Mouse (Mus musculus) heart, embryonic 15.5 days (tissue): ENCODE data around the gene Ccdc167. TPM values are rescaled to one million over a fixed set of nuclear protein-coding genes. Genes with fewer than 3 reads are reported as not detected.

Experiments
- ATAC-seq: fragments of 200-750 bp; cut with Nextera tagmentation; replicated peaks from 2 replicates; pipeline ENCODE4 v1.8.0; 2017; ENCODE audit warnings: low read depth, moderate TSS enrichment; ENCODE audit not compliant: insufficient number of reproducible peaks, insufficient read depth, low FRiP score
- H3K27ac ChIP-seq: fragments of 300-500 bp; sonication (generic); 2 replicates; pipeline ENCODE4 v1.5.1; 2015; ENCODE audit warnings: mild to moderate bottlenecking, inconsistent platforms
- H3K27me3 ChIP-seq: fragments of 300-500 bp; sonication (generic); 2 replicates; pipeline ENCODE4 v1.6.1; 2015; ENCODE audit warnings: inconsistent platforms
- H3K36me3 ChIP-seq: fragments of 300-500 bp; sonication (generic); 2 replicates; pipeline ENCODE4 v1.6.1; 2015; ENCODE audit warnings: mild to moderate bottlenecking, inconsistent platforms
- H3K4me1 ChIP-seq: fragments of 300-500 bp; sonication (generic); replicated peaks from 2 replicates; pipeline ENCODE4 v1.6.1; 2015; ENCODE audit warnings: inconsistent platforms
- H3K4me2 ChIP-seq: fragments of 300-500 bp; sonication (generic); 2 replicates; pipeline ENCODE4 v1.6.1; 2015; ENCODE audit warnings: inconsistent platforms, mild to moderate bottlenecking, moderate library complexity
- H3K4me3 ChIP-seq: fragments of 300-500 bp; sonication (generic); 2 replicates; pipeline ENCODE4 v1.5.1; 2015; ENCODE audit warnings: mild to moderate bottlenecking, inconsistent platforms
- H3K9ac ChIP-seq: fragments of 300-500 bp; sonication (generic); 2 replicates; pipeline ENCODE4 v1.6.1; 2015; ENCODE audit warnings: mild to moderate bottlenecking, inconsistent platforms
- H3K9me3 ChIP-seq: fragments of 300-500 bp; sonication (generic); replicated peaks from 2 replicates; pipeline ENCODE4 v1.6.1; 2016; ENCODE audit warnings: inconsistent platforms
- WGBS: fragments of 180-500 bp; shearing (Covaris S2); methylation state at CpG from one replicate; pipeline ENCODE4 v1.1.7; 2015; ENCODE audit warnings: mixed read lengths; 5-methylcytosine and 5-hydroxymethylcytosine counted together
- polyA plus RNA-seq: library from polyadenylated mRNA; unstranded; fragments of >200 nt; fragmentation: Nextera tagmentation; extraction: Ambion mirVana; gene quantifications from 2 replicates; pipeline ENCODE4 v1.2.1, GENCODE M21; 2015

Ccdc167 gene
- polyA plus RNA-seq, 1 experiment from 2014 or later: 12.5 TPM

DNA sequence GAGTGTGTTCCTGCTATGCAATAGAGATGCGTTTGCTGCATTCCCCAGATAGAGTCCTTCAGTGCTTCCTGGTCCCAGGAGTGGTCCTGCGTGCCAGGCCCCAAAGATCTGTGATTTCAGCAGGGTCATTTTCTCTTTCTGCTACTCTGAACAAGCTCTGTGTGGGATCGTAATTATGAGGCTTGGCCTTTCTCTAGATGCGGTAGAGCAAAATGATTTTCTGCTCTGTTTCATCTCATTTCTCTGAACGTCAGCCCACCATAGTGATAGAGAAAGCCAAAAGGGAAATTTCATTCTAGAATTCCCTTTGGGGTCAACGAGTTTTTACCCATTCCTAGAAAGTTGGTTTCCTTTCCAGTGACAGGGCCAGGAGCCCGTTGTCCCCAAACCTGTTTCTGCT lies 34.6 kb downstream of the Ccdc167 start:
- 87% methylated on average over 7 of the region's 7 CpGs for WGBS

DNA sequence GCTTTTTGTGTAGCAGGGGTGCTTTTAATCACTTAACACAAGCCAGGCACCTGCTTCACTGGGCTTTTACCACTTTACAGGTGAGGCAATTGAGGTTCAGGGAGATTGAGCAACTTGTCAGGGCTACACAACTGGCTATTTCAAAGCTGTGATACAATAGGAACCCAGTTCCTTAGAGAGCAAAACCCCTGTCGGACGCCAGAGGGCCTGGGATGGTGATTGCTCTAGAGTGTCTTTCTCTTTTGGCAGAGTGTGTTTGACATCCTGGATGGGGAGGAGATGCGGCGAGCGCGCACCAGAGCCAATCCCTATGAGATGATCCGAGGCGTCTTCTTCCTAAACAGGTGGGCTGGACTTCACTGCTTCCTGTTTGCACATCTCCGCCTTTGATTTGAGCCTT lies 35.2 kb downstream of the Ccdc167 start:
- no peak overlapping the region for H3K27ac ChIP-seq
- no peaks in the 10 kb centered on the region for H3K27me3 ChIP-seq
- no peaks in the 10 kb centered on the region for H3K9me3 ChIP-seq
- no peak overlapping the region for H3K9ac ChIP-seq
- no peaks in the 10 kb centered on the region; the same call in 1 of the 2 replicates for H3K4me1 ChIP-seq
- H3K4me3 ChIP-seq: no peak overlapping the region
- no peak for ATAC-seq
- 90% methylated on average over 9 of the region's 9 CpGs for WGBS
- H3K36me3 ChIP-seq: peaks cover 71% of the 10 kb centered on the region
- H3K4me2 ChIP-seq: no peak overlapping the region

More for the DNA sequence above, 34.6 kb downstream of the Ccdc167 start:
- Histone ChIP-seq H3K9ac (no peak overlapping the region), H3K4me3 (no peak overlapping the region), H3K4me1 (peaks cover 5% of the 10 kb centered on the region), H3K9me3 (no peaks in the 10 kb centered on the region), H3K27ac (no peak overlapping the region), H3K27me3 (no peaks in the 10 kb centered on the region), H3K4me2 (no peak overlapping the region), H3K36me3 (peaks cover 71% of the 10 kb centered on the region)
- ATAC-seq: no peak

DNA sequence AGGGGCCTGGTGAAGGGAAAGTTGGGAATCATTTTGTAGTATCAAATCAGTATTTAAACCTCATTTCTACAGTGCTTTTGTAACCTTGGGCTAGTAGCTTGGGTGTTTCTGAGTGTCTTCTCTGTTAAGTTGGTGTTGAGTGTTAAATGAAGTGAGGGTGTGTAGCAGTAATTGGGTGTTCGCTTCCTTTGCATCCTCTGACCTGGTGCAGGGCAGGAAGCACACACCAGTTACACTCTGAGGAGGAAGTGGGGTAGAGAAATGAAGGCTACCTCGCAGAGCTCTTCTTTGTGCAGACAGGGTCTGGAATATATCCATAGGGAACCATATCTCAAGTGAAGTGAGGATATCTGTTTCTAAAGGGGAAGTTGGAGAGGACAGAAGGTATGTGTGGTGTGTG lies 35.9 kb downstream of the Ccdc167 start:
- H3K4me1 ChIP-seq: no peaks in the 10 kb centered on the region; the same call in 1 of the 2 replicates
- 52% methylated on average over 2 of the region's 2 CpGs for WGBS
- H3K36me3 ChIP-seq: peaks cover 73% of the 10 kb centered on the region
- H3K4me2 ChIP-seq: no peak overlapping the region
- H3K9me3 ChIP-seq: no peaks in the 10 kb centered on the region
- H3K4me3 ChIP-seq: no peak overlapping the region
- H3K9ac ChIP-seq: no peak overlapping the region
- no peak for ATAC-seq
- H3K27ac ChIP-seq: no peak overlapping the region
- H3K27me3 ChIP-seq: no peaks in the 10 kb centered on the region

DNA sequence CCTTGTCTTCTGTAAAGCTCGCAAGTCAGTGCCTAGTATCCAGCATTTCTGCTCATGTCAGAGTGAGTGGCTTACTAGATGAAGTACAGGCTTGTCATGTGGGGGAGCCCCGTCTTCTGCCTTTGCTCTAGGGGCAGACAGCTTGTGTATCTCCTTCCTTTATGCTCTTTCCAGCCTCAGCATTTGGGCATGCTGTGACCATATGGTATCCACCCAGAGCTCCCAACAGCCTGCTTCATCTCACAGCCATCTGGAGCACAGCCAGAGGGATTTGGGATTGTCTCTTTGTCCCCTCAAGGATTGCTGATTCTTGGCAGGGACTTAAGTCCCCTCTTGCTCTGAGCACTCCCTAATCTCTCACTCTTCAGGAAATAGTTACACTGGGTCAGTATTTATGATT lies 36.7 kb downstream of the Ccdc167 start:
- Histone ChIP-seq H3K27ac (no peak overlapping the region), H3K9me3 (no peaks in the 10 kb centered on the region), H3K27me3 (no peaks in the 10 kb centered on the region), H3K4me2 (no peak overlapping the region), H3K9ac (no peak overlapping the region), H3K4me1 (no peaks in the 10 kb centered on the region; the same call in 1 of the 2 replicates), H3K36me3 (peaks cover 75% of the 10 kb centered on the region), H3K4me3 (no peak overlapping the region)
- no peak for ATAC-seq
- 66% methylated on average over 2 of the region's 2 CpGs for WGBS

DNA sequence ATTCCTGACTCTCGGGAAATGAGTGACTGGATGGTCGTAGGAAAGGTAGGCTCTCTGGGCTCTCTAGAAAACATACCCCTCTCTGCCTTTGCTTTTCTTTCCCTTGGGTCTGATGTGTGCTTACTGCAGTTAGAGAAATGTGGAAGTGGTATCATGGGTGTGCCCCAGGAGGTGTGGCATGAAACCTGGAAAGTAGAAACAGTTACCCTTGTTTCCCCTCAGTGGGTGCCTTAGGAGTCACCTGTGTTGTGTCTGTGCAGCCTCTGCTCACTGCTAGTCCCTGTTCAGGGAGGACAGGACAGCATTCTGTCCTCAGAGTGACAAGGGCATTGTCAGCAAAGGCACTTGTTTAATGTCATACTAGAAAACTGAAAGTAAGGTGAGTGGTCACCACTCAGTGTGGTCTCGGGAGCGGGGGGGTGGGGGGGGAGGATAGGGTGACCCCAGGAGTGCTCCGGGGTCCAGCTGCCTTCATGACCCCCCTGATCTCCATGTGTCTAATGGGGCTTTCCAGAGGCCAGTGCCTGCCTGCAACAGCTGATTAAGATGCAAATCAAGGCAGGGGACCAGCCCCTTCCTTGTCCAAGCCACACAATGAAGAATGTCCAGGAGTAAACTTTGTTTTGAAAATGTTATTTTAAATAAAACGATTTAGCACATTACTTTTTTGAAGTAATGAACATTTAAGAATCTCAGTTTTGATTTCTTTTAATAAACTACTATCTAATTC lies 37.6 kb downstream of the Ccdc167 start:
- Histone ChIP-seq H3K36me3 (peaks cover 85% of the 10 kb centered on the region), H3K4me2 (no peak overlapping the region), H3K27me3 (no peaks in the 10 kb centered on the region), H3K9ac (no peak overlapping the region), H3K4me1 (no peaks in the 10 kb centered on the region; the same call in 1 of the 2 replicates), H3K27ac (no peak overlapping the region), H3K9me3 (no peaks in the 10 kb centered on the region), H3K4me3 (no peak overlapping the region)
- no peak for ATAC-seq
- 82% methylated on average over 6 of the region's 6 CpGs for WGBS

DNA sequence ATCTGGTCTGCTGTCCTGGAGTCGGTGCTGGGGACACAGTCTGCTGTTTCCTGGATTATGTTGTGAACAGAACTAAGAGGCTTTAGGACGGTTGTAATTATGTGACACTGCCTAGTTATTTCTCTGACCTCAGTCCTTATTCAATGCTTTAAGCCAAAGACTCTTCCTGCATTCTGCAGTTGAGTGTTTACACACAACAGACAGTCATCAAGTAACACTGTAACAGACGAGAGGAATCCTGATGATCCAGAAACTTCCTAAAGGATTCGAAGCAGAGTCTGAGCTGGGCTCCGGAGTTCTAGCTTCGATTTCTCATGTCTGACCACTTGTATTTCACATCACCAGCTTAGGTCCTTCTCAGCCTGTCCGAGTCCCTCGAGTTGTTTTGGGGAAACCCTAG lies 38.3 kb downstream of the Ccdc167 start:
- Histone ChIP-seq H3K36me3 (peaks cover 89% of the 10 kb centered on the region), H3K4me1 (no peaks in the 10 kb centered on the region; the same call in 1 of the 2 replicates), H3K4me2 (no peak overlapping the region), H3K9me3 (no peaks in the 10 kb centered on the region), H3K9ac (no peak overlapping the region), H3K4me3 (no peak overlapping the region), H3K27ac (no peak overlapping the region), H3K27me3 (no peaks in the 10 kb centered on the region)
- WGBS: 81% methylated on average over 8 of the region's 8 CpGs
- ATAC-seq: no peak

DNA sequence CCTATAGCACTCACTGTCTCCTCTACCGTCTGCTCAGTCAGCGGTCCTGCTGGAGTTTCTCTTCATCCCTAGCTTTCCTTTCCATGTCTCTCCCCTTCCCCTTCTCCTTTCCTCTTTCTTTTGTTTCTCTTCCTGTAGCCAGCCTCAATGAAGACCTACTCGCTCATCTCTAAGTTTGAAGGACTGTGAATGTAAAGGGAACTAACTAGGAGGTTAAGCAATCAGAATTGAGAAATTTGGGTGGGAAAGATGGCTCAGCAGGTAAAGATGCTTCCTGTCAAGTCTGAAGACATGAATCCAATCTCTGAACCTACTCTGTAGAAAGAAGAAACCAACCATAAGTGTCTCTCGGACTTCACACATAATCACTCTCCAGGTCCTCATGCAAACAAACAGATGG lies 43.5 kb downstream of the Ccdc167 start:
- Histone ChIP-seq H3K27me3 (no peaks in the 10 kb centered on the region), H3K9me3 (no peaks in the 10 kb centered on the region), H3K4me1 (no peaks in the 10 kb centered on the region; the same call in 1 of the 2 replicates), H3K36me3 (peaks cover 62% of the 10 kb centered on the region), H3K4me3 (no peak overlapping the region), H3K27ac (no peak overlapping the region), H3K4me2 (no peak overlapping the region), H3K9ac (no peak overlapping the region)
- no peak for ATAC-seq
- WGBS: 89% methylated on average over 4 of the region's 4 CpGs

DNA sequence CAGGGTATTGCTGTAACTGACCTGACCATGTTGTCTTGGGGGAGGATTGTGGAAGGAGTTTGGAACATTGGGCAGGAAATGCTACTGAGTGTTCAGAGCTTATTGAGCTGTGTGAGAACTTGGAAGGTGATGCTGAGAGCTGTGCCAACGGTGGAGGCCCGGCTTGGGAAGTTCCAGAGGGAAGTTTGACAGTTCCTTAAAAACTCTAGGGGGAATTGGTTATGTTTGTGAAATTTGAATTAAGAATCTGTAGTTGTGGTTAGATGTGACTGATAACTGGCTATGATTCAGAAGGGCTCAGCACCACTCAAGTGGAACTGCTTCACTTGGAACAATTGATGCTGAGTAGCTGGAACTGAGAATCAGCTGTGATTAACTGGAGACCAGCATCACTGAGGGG lies 45.8 kb downstream of the Ccdc167 start:
- H3K27me3 ChIP-seq: no peaks in the 10 kb centered on the region
- no peak for ATAC-seq
- no peak overlapping the region for H3K9ac ChIP-seq
- peaks cover 46% of the 10 kb centered on the region for H3K36me3 ChIP-seq
- H3K4me2 ChIP-seq: no peak overlapping the region
- H3K4me3 ChIP-seq: no peak overlapping the region
- WGBS: 82% methylated on average over 2 of the region's 2 CpGs
- no peaks in the 10 kb centered on the region for H3K9me3 ChIP-seq
- no peak overlapping the region for H3K27ac ChIP-seq
- H3K4me1 ChIP-seq: no peaks in the 10 kb centered on the region; the same call in 1 of the 2 replicates

DNA sequence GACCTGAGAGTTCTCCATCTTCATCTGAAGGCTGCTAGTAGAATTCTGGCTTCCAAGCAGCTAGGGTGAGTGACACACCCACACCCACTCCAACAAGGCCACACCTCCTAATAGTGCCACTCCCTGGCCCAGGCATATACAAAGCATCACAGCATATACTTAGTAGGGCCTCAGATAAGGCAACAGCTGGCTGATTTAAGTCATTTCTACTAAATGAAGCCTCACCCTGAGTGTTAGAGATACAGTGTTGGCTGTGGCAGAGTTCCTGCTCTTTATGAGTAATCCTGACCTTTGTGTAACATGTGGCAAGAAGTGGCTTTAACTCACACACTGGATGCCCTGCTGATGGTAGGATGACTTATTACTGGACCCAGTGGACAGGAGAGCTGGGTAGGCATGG lies 46.9 kb downstream of the Ccdc167 start:
- no peak overlapping the region for H3K27ac ChIP-seq
- no peaks in the 10 kb centered on the region for H3K27me3 ChIP-seq
- H3K4me1 ChIP-seq: no peaks in the 10 kb centered on the region; the same call in 1 of the 2 replicates
- H3K9me3 ChIP-seq: no peaks in the 10 kb centered on the region
- H3K36me3 ChIP-seq: peaks cover 35% of the 10 kb centered on the region
- ATAC-seq: no peak
- no peak overlapping the region for H3K9ac ChIP-seq
- H3K4me3 ChIP-seq: no peak overlapping the region
- no peak overlapping the region for H3K4me2 ChIP-seq

DNA sequence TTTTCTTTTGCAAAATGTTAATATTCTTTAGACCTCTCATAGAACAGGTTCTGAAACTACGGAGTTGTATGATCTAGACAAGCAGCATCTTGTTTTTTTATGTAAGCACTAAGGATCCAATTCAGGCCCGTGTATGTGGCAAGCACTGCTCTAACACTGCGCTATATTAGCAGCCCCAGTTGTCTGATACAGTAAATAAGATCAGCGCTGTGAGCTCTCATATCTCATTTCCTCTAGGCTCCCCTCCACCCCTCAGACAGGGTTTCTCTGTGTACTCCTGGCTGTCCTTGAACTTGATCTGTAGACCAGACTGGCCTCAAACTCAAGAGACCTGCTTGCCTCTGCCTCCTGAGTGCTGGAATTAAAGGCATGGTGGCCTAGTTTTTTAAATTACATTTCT lies 47.8 kb downstream of the Ccdc167 start:
- Histone ChIP-seq H3K27ac (no peak overlapping the region), H3K9me3 (no peaks in the 10 kb centered on the region), H3K27me3 (no peaks in the 10 kb centered on the region), H3K9ac (no peak overlapping the region), H3K36me3 (peaks cover 34% of the 10 kb centered on the region), H3K4me3 (no peak overlapping the region), H3K4me2 (no peak overlapping the region), H3K4me1 (no peaks in the 10 kb centered on the region; the same call in 1 of the 2 replicates)
- 88% methylated on average over 4 of the region's 4 CpGs for WGBS
- ATAC-seq: no peak

DNA sequence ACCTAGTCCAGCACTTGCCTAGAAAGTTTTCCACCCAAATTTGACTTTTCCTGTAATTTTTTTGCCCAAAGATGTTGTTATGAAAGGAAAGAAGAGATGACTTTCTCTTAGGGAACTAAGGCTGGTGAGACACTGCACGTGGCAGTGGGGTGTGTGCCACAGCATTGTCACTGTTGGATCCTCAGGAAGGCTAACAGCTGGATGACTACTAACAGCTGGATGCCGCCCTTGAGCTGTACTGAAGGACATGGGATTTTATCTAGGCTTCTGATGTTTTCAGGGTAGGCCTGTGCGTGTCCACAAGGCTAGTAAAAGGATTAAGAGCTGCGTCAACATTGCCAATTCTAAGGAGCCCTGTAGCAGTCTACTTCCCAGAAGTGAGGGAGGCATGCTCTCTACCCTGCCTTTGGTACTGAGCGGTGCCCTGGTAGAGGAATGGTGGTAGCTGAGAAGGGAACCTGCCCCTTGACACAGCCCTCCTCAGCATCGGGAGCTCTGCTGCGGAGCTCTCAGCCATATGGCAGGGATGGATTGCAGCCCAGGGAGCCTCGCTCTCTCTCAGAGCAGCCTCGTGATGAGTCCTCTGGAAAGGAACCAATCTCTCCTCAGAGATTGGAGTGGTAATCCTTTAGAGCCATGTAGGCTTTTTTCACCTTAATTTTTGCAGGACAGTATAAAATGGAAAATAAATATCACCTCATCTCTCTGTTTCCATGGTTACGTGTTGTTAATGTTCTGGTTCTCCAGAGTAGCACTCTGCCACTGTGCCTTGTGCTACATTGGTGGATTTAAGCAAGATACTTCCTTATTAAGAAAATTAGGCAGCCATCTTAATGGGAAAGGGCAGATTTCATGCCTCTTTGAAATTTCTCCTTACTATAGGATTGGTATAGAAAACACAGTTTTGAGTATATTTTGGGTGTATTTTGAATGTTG lies 48.5 kb downstream of the Ccdc167 start:
- Histone ChIP-seq H3K9me3 (no peaks in the 10 kb centered on the region), H3K27me3 (no peaks in the 10 kb centered on the region), H3K9ac (no peak overlapping the region), H3K4me3 (no peak overlapping the region), H3K4me1 (no peaks in the 10 kb centered on the region; the same call in 1 of the 2 replicates), H3K27ac (no peak overlapping the region), H3K4me2 (no peak overlapping the region), H3K36me3 (peaks cover 32% of the 10 kb centered on the region)
- WGBS: 76% methylated on average over 10 of the region's 10 CpGs
- ATAC-seq: no peak
